Mouse (Mus musculus): Measurements from ENCODE around the gene Cd82. TPM values are rescaled to one million over a fixed set of nuclear protein-coding genes. Genes with fewer than 3 reads are reported as not detected.

Cd82 gene
- polyA plus RNA-seq, 1 experiment from 2014 or later: 59.2 TPM

DNA sequence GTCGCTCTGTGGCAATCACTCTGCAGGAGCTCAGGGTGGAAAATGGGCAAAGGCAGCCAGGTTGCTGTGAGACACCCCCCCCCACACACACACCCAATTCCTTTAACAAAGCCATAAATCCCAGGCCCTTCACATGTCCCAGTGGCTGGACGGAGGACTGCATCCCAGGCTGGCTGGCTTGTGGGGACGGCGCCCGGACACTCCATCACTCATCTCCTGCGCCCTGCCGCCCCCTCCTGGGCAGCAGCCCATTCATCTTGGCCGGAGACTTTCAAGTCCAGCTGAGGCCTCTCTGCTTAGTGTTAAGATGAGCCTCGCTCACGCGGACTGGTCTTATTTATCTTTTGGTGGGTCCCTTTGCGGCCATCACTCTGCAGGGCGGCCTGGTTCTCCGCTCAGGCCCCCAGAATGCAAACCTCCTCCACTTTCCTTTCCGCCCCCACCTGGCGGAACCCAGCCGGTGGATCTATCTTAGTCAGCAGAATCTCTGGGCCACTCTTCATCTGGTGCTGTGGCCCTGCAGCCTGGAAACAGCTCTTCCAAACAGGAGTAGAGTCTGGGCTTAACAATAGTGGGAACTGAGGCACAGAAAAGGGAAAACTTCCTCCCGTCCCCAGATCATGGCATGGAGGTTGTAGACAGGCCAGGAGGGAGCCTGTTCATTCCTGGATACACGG lies 26.1 kb upstream of the Cd82 start:
- Histone ChIP-seq H3K9me3 (no peaks in the 10 kb centered on the region), H3K27ac (no peak overlapping the region), H3K27me3 (peaks cover 19% of the 10 kb centered on the region; the same call in 1 of the 2 replicates), H3K36me3 (no peaks in the 10 kb centered on the region), H3K4me3 (no peak overlapping the region), H3K4me1 (peaks cover 7% of the 10 kb centered on the region), H3K4me2 (no peak overlapping the region), H3K9ac (no peak overlapping the region)
- ATAC-seq (ENCODE audit: borderline replicate concordance, extremely low read depth, low FRiP score, low TSS enrichment): peak; percentile 62; the same call in 1 of the 2 replicates
- 23% methylated on average over 19 of the region's 19 CpGs for WGBS

DNA sequence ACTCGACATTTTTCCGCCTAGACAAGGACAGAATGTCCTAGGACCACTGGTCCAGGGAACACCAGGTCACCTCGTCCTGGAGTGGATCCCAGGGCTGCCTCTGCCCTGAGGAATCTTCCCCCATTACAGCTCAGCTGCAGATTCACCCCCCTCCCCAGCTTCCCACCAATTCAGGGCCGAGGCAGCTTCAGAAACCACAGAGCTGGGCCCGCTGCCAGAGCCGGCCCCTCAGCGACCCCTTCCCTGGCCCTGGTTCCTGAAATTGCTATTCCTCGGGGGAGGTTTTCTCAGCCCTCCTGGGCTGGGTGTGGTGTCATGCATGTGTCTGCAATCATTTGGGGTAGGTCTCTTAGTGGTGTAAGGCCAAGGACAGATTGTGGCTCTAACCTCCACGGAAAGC lies 22.5 kb upstream of the Cd82 start:
- ATAC-seq (ENCODE audit: borderline replicate concordance, extremely low read depth, low FRiP score, low TSS enrichment): no peak
- Histone ChIP-seq H3K9me3 (no peaks in the 10 kb centered on the region), H3K4me2 (no peak overlapping the region), H3K9ac (no peak overlapping the region), H3K4me1 (peaks cover 7% of the 10 kb centered on the region), H3K27me3 (peaks cover 13% of the 10 kb centered on the region; the same call in 1 of the 2 replicates), H3K27ac (no peak overlapping the region), H3K4me3 (no peak overlapping the region), H3K36me3 (no peaks in the 10 kb centered on the region)
- 24% methylated on average over 9 of the region's 9 CpGs for WGBS

DNA sequence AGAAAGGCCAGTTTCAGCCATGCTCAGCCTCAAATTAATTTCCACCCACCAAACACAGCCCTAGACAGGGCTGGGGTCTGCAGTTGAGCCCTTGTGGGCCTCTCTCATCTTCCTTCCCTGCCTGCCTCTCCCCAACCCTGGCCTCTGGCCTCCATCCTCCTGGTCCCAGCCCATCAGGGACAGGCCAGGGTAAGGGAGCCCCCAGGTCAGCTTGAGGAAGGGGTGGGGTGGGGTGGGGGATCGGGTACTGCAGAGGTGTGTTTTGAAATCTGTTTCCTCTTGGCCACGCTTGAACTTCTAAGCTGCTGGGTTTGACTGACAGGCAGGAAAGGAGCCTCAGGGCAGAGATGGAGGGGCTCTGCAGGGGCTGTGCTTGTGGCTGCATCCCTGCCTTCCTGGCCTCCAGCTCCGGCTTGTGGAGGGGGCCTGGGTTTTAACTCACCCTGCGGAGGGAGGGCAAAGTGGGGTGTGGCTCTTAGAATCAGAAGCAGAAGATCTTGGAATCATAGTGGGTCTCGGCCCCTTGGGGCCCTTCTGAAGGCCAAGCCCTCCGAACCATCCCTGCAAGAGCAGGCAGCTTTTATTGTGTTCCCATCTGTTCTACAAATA lies 19.2 kb upstream of the Cd82 start:
- Histone ChIP-seq H3K36me3 (no peaks in the 10 kb centered on the region), H3K9ac (no peak overlapping the region), H3K4me2 (no peak overlapping the region), H3K4me3 (no peak overlapping the region), H3K27ac (no peak overlapping the region), H3K27me3 (no peaks in the 10 kb centered on the region), H3K4me1 (peaks cover 19% of the 10 kb centered on the region), H3K9me3 (no peaks in the 10 kb centered on the region)
- ATAC-seq (ENCODE audit: borderline replicate concordance, extremely low read depth, low FRiP score, low TSS enrichment): no peak
- WGBS: 50% methylated on average over 6 of the region's 6 CpGs

DNA sequence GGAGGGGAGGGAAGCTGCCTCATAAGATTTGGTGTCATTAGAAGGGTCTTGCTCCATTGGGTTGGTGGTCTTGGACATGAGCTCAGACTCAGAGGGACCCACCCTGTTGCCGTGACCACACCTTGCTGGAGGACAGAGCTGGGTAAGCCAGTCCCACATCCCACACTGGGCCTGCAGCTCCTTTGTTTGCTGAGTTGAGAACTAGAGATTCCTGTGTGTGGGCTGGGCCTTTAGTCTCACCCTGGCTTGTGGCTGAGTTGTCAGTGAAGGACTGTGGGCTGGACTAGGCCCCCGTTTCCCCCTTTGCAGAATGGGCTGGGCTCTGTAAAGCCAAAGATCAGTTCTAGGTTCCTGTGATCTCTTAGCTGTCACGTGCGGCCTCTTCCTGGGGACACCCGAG lies 15.8 kb upstream of the Cd82 start:
- no peak overlapping the region for H3K27ac ChIP-seq
- H3K4me2 ChIP-seq: no peak overlapping the region
- H3K4me3 ChIP-seq: no peak overlapping the region
- WGBS: 51% methylated on average over 5 of the region's 5 CpGs
- H3K4me1 ChIP-seq: peaks cover 12% of the 10 kb centered on the region
- H3K9me3 ChIP-seq: no peaks in the 10 kb centered on the region
- H3K36me3 ChIP-seq: no peaks in the 10 kb centered on the region
- no peak overlapping the region for H3K9ac ChIP-seq
- no peak for ATAC-seq (ENCODE audit: borderline replicate concordance, extremely low read depth, low FRiP score, low TSS enrichment)
- peaks cover 17% of the 10 kb centered on the region; the same call in 1 of the 2 replicates for H3K27me3 ChIP-seq

DNA sequence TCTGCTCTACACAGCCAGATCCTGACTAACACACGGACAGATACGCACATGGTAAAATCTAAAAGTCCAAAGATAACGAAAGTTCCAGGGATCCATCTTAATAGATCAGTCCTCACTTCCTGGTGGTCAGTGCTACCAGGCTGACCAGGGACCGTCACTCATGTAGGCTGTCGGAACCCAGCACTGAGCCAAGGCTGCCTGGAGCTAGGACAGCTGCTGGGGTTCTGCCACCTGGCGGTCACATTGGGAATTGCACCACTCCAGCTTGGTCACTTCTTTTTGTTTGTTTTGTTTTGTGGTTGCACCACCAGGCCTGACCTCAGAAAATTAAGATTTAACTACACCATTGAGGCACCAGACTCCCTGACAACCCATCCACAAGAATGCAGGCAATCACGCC lies 14.6 kb upstream of the Cd82 start:
- H3K9ac ChIP-seq: no peak overlapping the region
- no peak overlapping the region for H3K4me2 ChIP-seq
- 44% methylated on average over 7 of the region's 7 CpGs for WGBS
- no peak overlapping the region for H3K4me3 ChIP-seq
- no peak for ATAC-seq (ENCODE audit: borderline replicate concordance, extremely low read depth, low FRiP score, low TSS enrichment)
- peaks cover 12% of the 10 kb centered on the region for H3K4me1 ChIP-seq
- no peaks in the 10 kb centered on the region for H3K9me3 ChIP-seq
- peaks cover 17% of the 10 kb centered on the region; the same call in 1 of the 2 replicates for H3K27me3 ChIP-seq
- no peak overlapping the region for H3K27ac ChIP-seq
- H3K36me3 ChIP-seq: no peaks in the 10 kb centered on the region

DNA sequence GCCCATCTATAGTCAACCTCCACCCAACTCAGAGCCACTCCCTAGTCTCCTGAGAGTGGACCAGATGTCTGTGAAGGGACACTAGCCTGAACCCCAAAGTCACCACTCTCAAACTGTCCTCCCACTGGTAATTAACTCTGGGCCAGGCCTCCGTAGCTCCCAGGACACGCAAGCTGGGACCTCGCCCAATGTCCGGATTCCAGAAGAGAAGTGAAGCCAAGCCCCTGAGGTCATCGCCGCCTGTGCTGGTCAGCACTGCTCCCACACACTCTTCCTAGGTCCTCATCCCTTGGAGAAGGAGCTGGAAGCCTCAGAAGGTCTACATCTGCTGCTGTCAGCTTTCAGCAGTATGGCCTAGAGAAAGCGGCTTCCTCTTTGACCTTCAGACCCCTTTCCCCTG lies 13.5 kb upstream of the Cd82 start:
- no peak for ATAC-seq (ENCODE audit: borderline replicate concordance, extremely low read depth, low FRiP score, low TSS enrichment)

DNA sequence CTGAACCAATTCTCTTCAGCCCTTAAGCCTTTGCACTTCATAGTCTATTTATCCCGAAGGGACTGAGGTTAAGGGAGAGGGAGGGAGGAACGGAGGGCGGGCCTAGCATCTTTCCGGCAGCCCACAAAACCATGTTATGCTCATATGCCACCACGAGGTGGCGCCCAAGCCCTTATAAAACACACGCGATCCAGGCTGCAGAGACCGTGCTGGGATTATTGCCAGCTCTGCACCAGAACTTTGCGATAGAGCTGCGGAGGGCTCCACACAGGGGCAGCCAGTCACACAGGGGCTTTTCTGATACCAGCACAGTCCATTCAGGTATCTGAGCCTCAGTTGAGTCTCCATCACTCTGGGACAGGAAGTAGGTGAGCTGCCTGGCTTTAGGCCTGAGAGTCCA lies 12.1 kb upstream of the Cd82 start:
- under 1% methylated on average over 11 of the region's 11 CpGs for WGBS

More for the DNA sequence above, 13.5 kb upstream of the Cd82 start:
- Histone ChIP-seq H3K36me3 (no peaks in the 10 kb centered on the region), H3K9ac (no peak overlapping the region), H3K27ac (no peak overlapping the region), H3K4me3 (no peak overlapping the region), H3K9me3 (no peaks in the 10 kb centered on the region), H3K4me1 (peaks cover 12% of the 10 kb centered on the region), H3K4me2 (no peak overlapping the region), H3K27me3 (peaks cover 17% of the 10 kb centered on the region; the same call in 1 of the 2 replicates)
- 87% methylated on average over 7 of the region's 7 CpGs for WGBS

DNA sequence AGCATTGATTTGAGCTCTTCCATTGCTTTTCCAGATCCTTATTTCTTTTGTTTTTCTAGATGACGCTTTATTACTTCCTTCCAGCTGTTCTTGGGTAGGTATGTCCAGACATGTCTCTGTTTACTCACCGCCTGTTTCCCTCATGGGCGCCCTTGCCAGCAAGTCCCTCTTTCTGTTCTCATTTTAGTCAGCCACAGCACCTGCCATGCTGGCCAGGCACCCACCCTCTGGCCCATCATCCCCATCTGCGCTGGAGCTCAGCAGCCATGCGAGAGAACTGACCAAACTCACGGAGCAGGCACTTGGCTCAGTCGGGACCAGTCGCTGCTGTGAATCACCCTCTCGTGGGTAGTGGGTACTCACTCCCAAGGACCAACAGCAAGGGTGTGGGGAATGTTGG lies 11.0 kb upstream of the Cd82 start:
- Histone ChIP-seq H3K9me3 (no peaks in the 10 kb centered on the region), H3K27me3 (peaks cover 17% of the 10 kb centered on the region; the same call in 1 of the 2 replicates), H3K4me1 (peaks cover 19% of the 10 kb centered on the region), H3K4me2 (no peak overlapping the region), H3K9ac (no peak overlapping the region), H3K4me3 (no peak overlapping the region), H3K27ac (no peak overlapping the region), H3K36me3 (no peaks in the 10 kb centered on the region)
- WGBS: 75% methylated on average over 9 of the region's 9 CpGs
- no peak for ATAC-seq (ENCODE audit: borderline replicate concordance, extremely low read depth, low FRiP score, low TSS enrichment)

More for the DNA sequence above, 12.1 kb upstream of the Cd82 start:
- Histone ChIP-seq H3K9ac (no peak overlapping the region), H3K9me3 (no peaks in the 10 kb centered on the region), H3K36me3 (no peaks in the 10 kb centered on the region), H3K27me3 (peaks cover 17% of the 10 kb centered on the region; the same call in 1 of the 2 replicates), H3K4me1 (peaks cover 23% of the 10 kb centered on the region), H3K4me3 (no peak overlapping the region), H3K4me2 (no peak overlapping the region), H3K27ac (no peak overlapping the region)
- ATAC-seq (ENCODE audit: borderline replicate concordance, extremely low read depth, low FRiP score, low TSS enrichment): no peak

DNA sequence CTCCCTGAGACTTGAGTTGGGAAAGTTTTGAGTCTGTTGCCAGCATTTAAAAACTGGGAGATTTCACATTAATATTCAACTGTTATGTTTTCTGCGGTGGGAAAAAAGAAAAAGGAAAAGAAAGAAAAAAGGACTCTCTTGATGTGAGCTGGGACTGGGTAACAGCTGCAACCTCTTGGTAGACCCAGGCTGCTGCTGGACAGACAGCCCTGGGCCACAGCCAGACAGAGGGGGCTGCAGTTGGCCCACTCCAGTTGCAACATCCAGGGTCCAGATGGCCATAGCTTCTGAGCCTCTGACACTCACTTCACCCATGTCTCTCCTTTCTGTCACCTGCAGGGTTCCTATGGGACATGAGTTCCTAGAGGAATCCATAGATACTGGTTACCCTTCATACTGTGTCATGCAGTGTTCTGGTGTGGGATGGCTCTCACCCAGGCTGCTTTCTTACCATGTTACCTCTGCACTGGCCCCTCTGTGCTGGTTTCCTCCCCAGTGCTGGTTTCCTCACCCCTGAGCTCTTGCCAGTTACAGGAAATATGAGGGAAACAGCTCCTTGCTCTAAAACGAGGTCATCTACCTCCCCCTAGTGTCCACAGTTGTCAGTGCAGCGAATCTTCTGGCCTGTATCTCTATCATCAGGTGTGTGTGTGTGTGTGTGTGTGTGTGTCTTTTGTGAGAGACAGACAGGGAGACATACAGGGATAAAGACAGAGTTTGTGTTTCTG lies 8.1 kb upstream of the Cd82 start:
- Histone ChIP-seq H3K4me2 (peak overlapping the region; percentile 82), H3K9me3 (no peaks in the 10 kb centered on the region), H3K4me1 (peaks cover 15% of the 10 kb centered on the region), H3K4me3 (peak overlapping the region; percentile 39; the same call in 1 of the 2 replicates), H3K9ac (peak overlapping the region; percentile 33; the same call in 1 of the 2 replicates), H3K27me3 (peaks cover 13% of the 10 kb centered on the region; the same call in 1 of the 2 replicates), H3K27ac (peak overlapping the region; percentile 42), H3K36me3 (no peaks in the 10 kb centered on the region)
- peak; percentile 23; the same call in 1 of the 2 replicates for ATAC-seq (ENCODE audit: borderline replicate concordance, extremely low read depth, low FRiP score, low TSS enrichment)
- WGBS: 10% methylated on average over 3 of the region's 3 CpGs

DNA sequence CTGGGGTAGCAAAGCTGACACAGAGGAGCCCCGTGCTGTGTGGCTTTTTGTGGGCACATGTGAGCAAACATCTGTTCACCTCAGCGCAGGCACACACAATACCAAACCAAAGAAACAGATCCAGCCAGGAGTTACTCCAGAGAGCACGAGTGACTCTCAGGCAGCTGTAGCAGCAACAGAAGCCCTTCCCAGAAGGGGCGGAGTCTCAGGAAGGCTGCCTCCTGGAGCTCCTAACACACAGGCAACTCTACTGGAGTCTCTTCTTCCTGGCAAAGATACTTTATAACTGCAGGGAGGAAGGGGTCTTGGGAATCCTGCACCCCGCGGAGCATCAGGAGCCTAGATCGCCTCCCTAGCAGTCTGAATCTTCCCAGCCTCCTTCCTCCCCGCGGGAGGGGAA lies 7.2 kb upstream of the Cd82 start:
- 2% methylated on average over 9 of the region's 9 CpGs for WGBS
- Histone ChIP-seq H3K27me3 (peaks cover 6% of the 10 kb centered on the region; the same call in 1 of the 2 replicates), H3K4me2 (peak overlapping the region; percentile 82), H3K9me3 (no peaks in the 10 kb centered on the region), H3K9ac (peak overlapping the region; percentile 33), H3K36me3 (no peaks in the 10 kb centered on the region), H3K4me3 (peak overlapping the region; percentile 39), H3K27ac (peak overlapping the region; percentile 42; the same call in 1 of the 2 replicates), H3K4me1 (peaks cover 15% of the 10 kb centered on the region)
- ATAC-seq (ENCODE audit: borderline replicate concordance, extremely low read depth, low FRiP score, low TSS enrichment): peak; percentile 60; the same call in 1 of the 2 replicates

DNA sequence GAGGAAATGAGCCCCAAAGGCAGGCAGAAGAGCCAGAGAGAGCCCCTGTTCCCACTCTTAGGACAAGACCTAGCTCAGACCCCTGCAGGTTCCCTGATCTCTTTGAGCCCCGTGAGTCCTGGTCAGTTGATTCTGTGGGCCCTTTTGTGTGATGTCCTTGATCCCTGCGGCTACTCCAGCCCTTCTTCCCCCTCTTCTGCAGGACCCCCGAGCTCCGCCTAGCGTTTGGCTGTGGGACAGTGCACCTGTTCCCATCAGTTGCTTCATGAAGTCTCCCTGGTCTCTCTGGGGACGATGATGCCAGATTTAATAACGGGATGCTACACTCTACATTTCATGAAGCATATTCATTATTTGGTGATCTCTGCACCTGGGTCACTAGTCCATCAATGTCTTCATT lies 6.2 kb upstream of the Cd82 start:
- H3K36me3 ChIP-seq: no peaks in the 10 kb centered on the region
- no peak overlapping the region for H3K4me3 ChIP-seq
- H3K4me1 ChIP-seq: peaks cover 15% of the 10 kb centered on the region
- WGBS: 10% methylated on average over 7 of the region's 7 CpGs
- H3K9ac ChIP-seq: no peak overlapping the region
- 0 out of 2 replicates have a peak, but pooled peaks cover 6% of the 10 kb centered on the region for H3K27me3 ChIP-seq
- no peak overlapping the region for H3K4me2 ChIP-seq
- no peaks in the 10 kb centered on the region for H3K9me3 ChIP-seq
- no peak for ATAC-seq (ENCODE audit: borderline replicate concordance, extremely low read depth, low FRiP score, low TSS enrichment)
- H3K27ac ChIP-seq: no peak overlapping the region
